Mouse (Mus musculus) frontal cortex, postnatal 10 days (tissue): ENCODE measurements around the gene Lrrc17.
"Not testable (repeated sequence)": the region's sequence is repeated elsewhere in the genome, so short reads cannot be mapped to it uniquely, and the experiment has no call there.

Experiments used
- DNase-seq, 2 experiments: peaks; one replicate each; pipeline ENCODE4 v3.0.0; 2022; ENCODE audit warnings: low spot score in 2 of 2, mixed read lengths in 1 of 2

Gene Lrrc17

DNA sequence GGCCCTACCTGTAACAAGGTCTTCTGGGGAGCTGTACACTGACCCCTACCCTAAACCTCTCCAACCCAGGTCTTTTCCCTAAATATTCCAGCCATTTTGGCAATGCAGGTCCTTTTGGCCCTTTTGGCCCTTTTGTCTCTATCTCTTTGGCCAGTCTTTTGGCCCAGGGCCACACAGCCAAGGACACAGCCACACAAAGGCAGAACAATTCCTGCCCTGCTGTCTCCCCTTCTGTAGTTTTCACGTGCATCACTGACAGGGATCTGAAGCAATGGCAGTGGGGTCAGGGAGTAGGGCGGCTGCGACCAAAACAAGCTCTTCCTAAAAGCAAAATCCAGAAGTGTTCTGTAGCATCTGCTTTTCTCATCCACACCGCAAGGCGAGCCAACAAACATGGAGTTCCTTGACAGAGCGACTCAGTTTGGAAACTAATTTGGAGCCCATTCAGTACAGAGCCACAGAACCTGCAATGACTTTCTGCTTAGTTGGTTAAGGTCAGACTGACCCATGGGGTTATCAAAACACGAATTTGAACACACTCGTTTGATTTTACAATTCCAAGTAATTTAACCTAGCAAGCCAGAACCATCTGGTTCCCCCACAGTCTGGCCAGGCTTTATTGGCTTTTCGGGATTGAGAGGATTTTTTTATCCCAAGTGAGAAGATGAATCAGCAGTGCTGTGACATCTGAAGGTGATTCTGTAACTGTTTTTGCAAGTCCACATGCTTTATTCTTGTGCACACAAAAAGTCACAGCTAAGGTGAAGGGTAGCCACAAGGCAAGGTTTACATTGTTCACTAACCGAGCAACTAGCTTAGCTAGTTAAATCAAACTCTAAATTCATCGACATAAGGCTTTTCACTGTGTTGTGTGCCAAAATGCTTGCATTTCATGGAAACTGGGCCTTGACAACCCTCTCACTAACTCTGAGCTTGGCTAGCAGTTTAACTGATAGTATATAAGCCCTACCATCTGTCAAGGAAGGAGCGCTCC is 65.2 kb downstream of the Lrrc17 start:
- peak; percentile 6 to 11 for DNase-seq

- no peak for DNase-seq
These were observed 67.6 kb downstream of the Lrrc17 start for GRCm38 (mm10) chr5:21610996-21611395.

- DNase-seq = not testable (repeated sequence)
These were observed 70.9 kb downstream of the Lrrc17 start for GRCm38 (mm10) chr5:21614299-21614698.

- DNase-seq = no peak
These were observed 73.2 kb downstream of the Lrrc17 start for GRCm38 (mm10) chr5:21616450-21617009.
